Mouse (Mus musculus): ENCODE data around the gene Stmn1. TPM values are rescaled to one million over a fixed set of nuclear protein-coding genes. Genes with fewer than 3 reads are reported as not detected.

Gene Stmn1
- polyA plus RNA-seq, 1 experiment: 9.8 TPM

GRCm38 (mm10) chr4:134436659-134437058, 31.5 kb upstream of the Stmn1 start:
- Histone ChIP-seq H3K27me3 (ENCODE audit: control insufficient read depth, insufficient read depth, low read length) (no peaks in the 10 kb centered on the region), H3K27ac (ENCODE audit: insufficient read depth, low read depth, low read length) (no peak overlapping the region), H3K4me3 (ENCODE audit: low read depth, low read length) (no peak overlapping the region), H3K4me1 (ENCODE audit: control insufficient read depth, insufficient read depth, insufficient read length, low read length) (peaks cover 5% of the 10 kb centered on the region; the same call in 1 of the 2 replicates), H3K36me3 (ENCODE audit: control insufficient read depth, insufficient read depth, low read length) (no peaks in the 10 kb centered on the region)
- no peak for TF ChIP-seq POLR2A (IDR thresholded peaks at IDR 0.05; ENCODE audit: low read depth, low read length)
- no peak for TF ChIP-seq CTCF (IDR thresholded peaks at IDR 0.05; ENCODE audit: extremely low read depth, insufficient read length, insufficient replicate concordance, low read depth, low read length)
- WGBS: 75% methylated on average over 10 of the region's 10 CpGs

GRCm38 (mm10) chr4:134439119-134439518, 29.0 kb upstream of the Stmn1 start:
- no peak for TF ChIP-seq CTCF (IDR thresholded peaks at IDR 0.05; ENCODE audit: extremely low read depth, insufficient read length, insufficient replicate concordance, low read depth, low read length)
- Histone ChIP-seq H3K4me3 (ENCODE audit: low read depth, low read length) (no peak overlapping the region), H3K27me3 (ENCODE audit: control insufficient read depth, insufficient read depth, low read length) (no peaks in the 10 kb centered on the region), H3K27ac (ENCODE audit: insufficient read depth, low read depth, low read length) (no peak overlapping the region), H3K36me3 (ENCODE audit: control insufficient read depth, insufficient read depth, low read length) (no peaks in the 10 kb centered on the region), H3K4me1 (ENCODE audit: control insufficient read depth, insufficient read depth, insufficient read length, low read length) (peaks cover 5% of the 10 kb centered on the region; the same call in 1 of the 2 replicates)
- WGBS: 49% methylated on average over 3 of the region's 3 CpGs

- Histone ChIP-seq H3K27me3 (ENCODE audit: control insufficient read depth, insufficient read depth, low read length) (no peaks in the 10 kb centered on the region), H3K4me3 (ENCODE audit: low read depth, low read length) (no peak overlapping the region), H3K27ac (ENCODE audit: insufficient read depth, low read depth, low read length) (no peak overlapping the region), H3K36me3 (ENCODE audit: control insufficient read depth, insufficient read depth, low read length) (no peaks in the 10 kb centered on the region), H3K4me1 (ENCODE audit: control insufficient read depth, insufficient read depth, insufficient read length, low read length) (peaks cover 5% of the 10 kb centered on the region; the same call in 1 of the 2 replicates)
- 73% methylated on average over 4 of the region's 4 CpGs for WGBS
- no peak for TF ChIP-seq CTCF (IDR thresholded peaks at IDR 0.05; ENCODE audit: extremely low read depth, insufficient read length, insufficient replicate concordance, low read depth, low read length)
- TF ChIP-seq POLR2A (IDR thresholded peaks at IDR 0.05; ENCODE audit: low read depth, low read length): no peak
Measured at GRCm38 (mm10) chr4:134439919-134440318, 28.2 kb upstream of the Stmn1 start.

GRCm38 (mm10) chr4:134442216-134442615, 25.9 kb upstream of the Stmn1 start:
- 75% methylated on average over 4 of the region's 4 CpGs for WGBS
- Histone ChIP-seq H3K27ac (ENCODE audit: insufficient read depth, low read depth, low read length) (no peak overlapping the region), H3K27me3 (ENCODE audit: control insufficient read depth, insufficient read depth, low read length) (no peaks in the 10 kb centered on the region), H3K36me3 (ENCODE audit: control insufficient read depth, insufficient read depth, low read length) (no peaks in the 10 kb centered on the region), H3K4me3 (ENCODE audit: low read depth, low read length) (no peak overlapping the region), H3K4me1 (ENCODE audit: control insufficient read depth, insufficient read depth, insufficient read length, low read length) (peaks cover 5% of the 10 kb centered on the region; the same call in 1 of the 2 replicates)
- TF ChIP-seq CTCF (IDR thresholded peaks at IDR 0.05; ENCODE audit: extremely low read depth, insufficient read length, insufficient replicate concordance, low read depth, low read length): no peak
- no peak for TF ChIP-seq POLR2A (IDR thresholded peaks at IDR 0.05; ENCODE audit: low read depth, low read length)

GRCm38 (mm10) chr4:134443589-134443988, 24.5 kb upstream of the Stmn1 start:
- TF ChIP-seq POLR2A (IDR thresholded peaks at IDR 0.05; ENCODE audit: low read depth, low read length) (no peak), CTCF (IDR thresholded peaks at IDR 0.05; ENCODE audit: extremely low read depth, insufficient read length, insufficient replicate concordance, low read depth, low read length) (no peak)
- WGBS: 56% methylated on average over 7 of the region's 7 CpGs
- no peak overlapping the region for H3K27ac ChIP-seq (ENCODE audit: insufficient read depth, low read depth, low read length)
- no peaks in the 10 kb centered on the region for H3K36me3 ChIP-seq (ENCODE audit: control insufficient read depth, insufficient read depth, low read length)
- no peaks in the 10 kb centered on the region for H3K27me3 ChIP-seq (ENCODE audit: control insufficient read depth, insufficient read depth, low read length)
- no peak overlapping the region for H3K4me3 ChIP-seq (ENCODE audit: low read depth, low read length)
- H3K4me1 ChIP-seq (ENCODE audit: control insufficient read depth, insufficient read depth, insufficient read length, low read length): peaks cover 2% of the 10 kb centered on the region; the same call in 1 of the 2 replicates

GRCm38 (mm10) chr4:134444949-134445348, 23.2 kb upstream of the Stmn1 start:
- Histone ChIP-seq H3K4me3 (ENCODE audit: low read depth, low read length) (no peak overlapping the region), H3K27ac (ENCODE audit: insufficient read depth, low read depth, low read length) (no peak overlapping the region), H3K4me1 (ENCODE audit: control insufficient read depth, insufficient read depth, insufficient read length, low read length) (no peaks in the 10 kb centered on the region), H3K27me3 (ENCODE audit: control insufficient read depth, insufficient read depth, low read length) (no peaks in the 10 kb centered on the region), H3K36me3 (ENCODE audit: control insufficient read depth, insufficient read depth, low read length) (no peaks in the 10 kb centered on the region)
- WGBS: 64% methylated on average over 7 of the region's 7 CpGs
- no peak for TF ChIP-seq POLR2A (IDR thresholded peaks at IDR 0.05; ENCODE audit: low read depth, low read length)
- TF ChIP-seq CTCF (IDR thresholded peaks at IDR 0.05; ENCODE audit: extremely low read depth, insufficient read length, insufficient replicate concordance, low read depth, low read length): no peak

GRCm38 (mm10) chr4:134445489-134445888, 22.6 kb upstream of the Stmn1 start:
- no peaks in the 10 kb centered on the region for H3K4me1 ChIP-seq (ENCODE audit: control insufficient read depth, insufficient read depth, insufficient read length, low read length)
- no peak overlapping the region for H3K4me3 ChIP-seq (ENCODE audit: low read depth, low read length)
- WGBS: 71% methylated on average over 1 of the region's 1 CpGs

More at GRCm38 (mm10) chr4:134445489-134445888, 22.6 kb upstream of the Stmn1 start:
- TF ChIP-seq POLR2A (IDR thresholded peaks at IDR 0.05; ENCODE audit: low read depth, low read length) (no peak), CTCF (IDR thresholded peaks at IDR 0.05; ENCODE audit: extremely low read depth, insufficient read length, insufficient replicate concordance, low read depth, low read length) (no peak)
- no peaks in the 10 kb centered on the region for H3K27me3 ChIP-seq (ENCODE audit: control insufficient read depth, insufficient read depth, low read length)
- H3K36me3 ChIP-seq (ENCODE audit: control insufficient read depth, insufficient read depth, low read length): no peaks in the 10 kb centered on the region
- no peak overlapping the region for H3K27ac ChIP-seq (ENCODE audit: insufficient read depth, low read depth, low read length)
